Mouse (Mus musculus) lung, embryonic 14.5 days (tissue): ENCODE measurements around the gene Ino80e. TPM values are rescaled to one million over a fixed set of nuclear protein-coding genes. Genes with fewer than 3 reads are reported as not detected.

Source experiments
- ATAC-seq: fragments of 200-750 bp; cut with Nextera tagmentation; 2 replicates; pipeline ENCODE4 v1.8.0; 2017; ENCODE audit warnings: mild to moderate bottlenecking, moderate TSS enrichment, moderate library complexity; ENCODE audit not compliant: insufficient read depth
- DNase-seq: peaks from one replicate; pipeline ENCODE4 v3.0.0-alpha.2; 2015
- H3K27ac ChIP-seq: fragments of 300-500 bp; sonication (generic); 2 replicates; pipeline ENCODE4 v1.5.1; 2014; ENCODE audit warnings: low read depth, mild to moderate bottlenecking, moderate library complexity
- H3K27me3 ChIP-seq: fragments of 300-500 bp; sonication (generic); 2 replicates; pipeline ENCODE4 v1.6.1; 2014; ENCODE audit warnings: low read length, control low read depth; ENCODE audit not compliant: insufficient read depth
- H3K36me3 ChIP-seq: fragments of 300-500 bp; sonication (generic); 2 replicates; pipeline ENCODE4 v1.6.1; 2014; ENCODE audit warnings: control low read depth; ENCODE audit not compliant: insufficient read depth
- H3K4me1 ChIP-seq: fragments of 300-500 bp; sonication (generic); 2 replicates; pipeline ENCODE4 v1.6.1; 2014; ENCODE audit warnings: antibody characterized with exemption, control low read depth; ENCODE audit not compliant: insufficient read depth
- H3K4me2 ChIP-seq: fragments of 300-500 bp; sonication (generic); 2 replicates; pipeline ENCODE4 v1.6.1; 2014; ENCODE audit warnings: mild to moderate bottlenecking
- H3K4me3 ChIP-seq: fragments of 300-500 bp; sonication (generic); 2 replicates; pipeline ENCODE4 v1.5.1; 2014; ENCODE audit warnings: low read depth, low read length
- H3K9ac ChIP-seq: fragments of 300-500 bp; sonication (generic); 2 replicates; pipeline ENCODE4 v1.6.1; 2014
- H3K9me3 ChIP-seq: fragments of 300-500 bp; sonication (generic); 2 replicates; pipeline ENCODE4 v1.6.1; 2016; ENCODE audit warnings: low read depth, low read length, control low read depth
- CTCF ChIP-seq: IDR thresholded peaks from 2 replicates; pipeline ENCODE4 v1.5.1; 2016; ENCODE audit warnings: antibody characterized with exemption, low read depth
- WGBS: fragments of 180-500 bp; shearing (Covaris S2); extraction: QIAGEN DNeasy Blood & Tissue Kit; methylation state at CpG from one replicate; pipeline ENCODE4 v1.1.7; 2014; 5-methylcytosine and 5-hydroxymethylcytosine counted together
- polyA plus RNA-seq: library from polyadenylated mRNA; unstranded; fragments of >200 nt; fragmentation: Nextera tagmentation; extraction: Ambion mirVana; gene quantifications from 2 replicates; pipeline ENCODE4 v1.2.1, GENCODE M21; 2014

The Ino80e gene
- polyA plus RNA-seq, 1 experiment from 2014 or later: 92.9 TPM

GRCm38 (mm10) chr7:126802134-126802889 is 59.9 kb downstream of the Ino80e start:
- WGBS: 79% methylated on average over 11 of the region's 11 CpGs
- no peak for ATAC-seq
- TF ChIP-seq CTCF: no peak
- Histone ChIP-seq H3K4me2 (no peak overlapping the region), H3K9ac (no peak overlapping the region), H3K36me3 (peaks cover 24% of the 10 kb centered on the region; the same call in 1 of the 2 replicates), H3K9me3 (no peaks in the 10 kb centered on the region), H3K27me3 (no peaks in the 10 kb centered on the region), H3K4me1 (peaks cover 7% of the 10 kb centered on the region), H3K27ac (no peak overlapping the region), H3K4me3 (no peak overlapping the region)
- no peak for DNase-seq

GRCm38 (mm10) chr7:126801057-126801422 is 61.1 kb downstream of the Ino80e start:
- Histone ChIP-seq H3K4me1 (peaks cover 5% of the 10 kb centered on the region), H3K9ac (no peak overlapping the region), H3K9me3 (no peaks in the 10 kb centered on the region), H3K36me3 (peaks cover 30% of the 10 kb centered on the region), H3K27ac (no peak overlapping the region), H3K4me2 (no peak overlapping the region), H3K4me3 (no peak overlapping the region), H3K27me3 (no peaks in the 10 kb centered on the region)
- no peak for ATAC-seq
- no peak for TF ChIP-seq CTCF
- WGBS: 91% methylated on average over 16 of the region's 16 CpGs
- no peak for DNase-seq

Other genes with a start within 250 kb of the Ino80e start
- gene Nupr1, start 231.5 kb downstream of the Ino80e start, polyA plus RNA-seq: 9.7 and 10.7 TPM in 2 replicates
- gene Sgf29, start 213.1 kb downstream of the Ino80e start, polyA plus RNA-seq: 49.5 and 61.3 TPM in 2 replicates
- 1.4 and 2.6 TPM in 2 replicates for gene Sult1a1, start 185.9 kb downstream of the Ino80e start, polyA plus RNA-seq
- 123 and 126 TPM in 2 replicates for gene Bola2, start 167.0 kb downstream of the Ino80e start, polyA plus RNA-seq
- 8.9 and 9.7 TPM in 2 replicates for gene Slx1b, start 166.6 kb downstream of the Ino80e start, polyA plus RNA-seq
- gene Coro1a, start 154.6 kb downstream of the Ino80e start, polyA plus RNA-seq: 29.2 and 29.3 TPM in 2 replicates
- 111 and 117 TPM in 2 replicates for gene Mapk3, start 102.8 kb downstream of the Ino80e start, polyA plus RNA-seq
- 3.3 and 3.4 TPM in 2 replicates for gene Gdpd3, start 96.0 kb downstream of the Ino80e start, polyA plus RNA-seq
- 87.8 and 91.2 TPM in 2 replicates for gene Ypel3, start 85.4 kb downstream of the Ino80e start, polyA plus RNA-seq
- gene Tbx6, start 80.9 kb downstream of the Ino80e start, polyA plus RNA-seq: 0.28 TPM in 1 of 2 replicates, not detected in the other
- 278 and 300 TPM in 2 replicates for gene Ppp4c, start 69.9 kb downstream of the Ino80e start, polyA plus RNA-seq
- gene Fam57b, start 64.7 kb downstream of the Ino80e start, polyA plus RNA-seq: 0.17 and 0.88 TPM in 2 replicates
- gene 4930451I11Rik, start 30.7 kb downstream of the Ino80e start, polyA plus RNA-seq: not detected in 2 replicates
- 0.33 and 0.80 TPM in 2 replicates for gene Doc2a, start 15.0 kb downstream of the Ino80e start, polyA plus RNA-seq
- 19.9 and 26.7 TPM in 2 replicates for gene Hirip3, start 405 bp downstream of the Ino80e start, polyA plus RNA-seq
- 34.8 and 40.1 TPM in 2 replicates for gene Taok2, start 22.3 kb upstream of the Ino80e start, polyA plus RNA-seq
- gene Tmem219, start 60.5 kb upstream of the Ino80e start, polyA plus RNA-seq: 26.7 and 31.5 TPM in 2 replicates
- gene Kctd13, start 66.5 kb upstream of the Ino80e start, polyA plus RNA-seq: 12.1 and 15.7 TPM in 2 replicates
- 0.39 TPM in 1 of 2 replicates, not detected in the other for gene Asphd1, start 87.2 kb upstream of the Ino80e start, polyA plus RNA-seq
- 0.68 and 1.1 TPM in 2 replicates for gene Sez6l2, start 88.2 kb upstream of the Ino80e start, polyA plus RNA-seq
- gene Cdipt, start 113.5 kb upstream of the Ino80e start, polyA plus RNA-seq: 86.1 and 92.8 TPM in 2 replicates
- gene Cdiptos, start 113.7 kb upstream of the Ino80e start, polyA plus RNA-seq: 1.5 TPM in 2 replicates
- 7.7 and 8.0 TPM in 2 replicates for gene Mvp, start 152.2 kb upstream of the Ino80e start, polyA plus RNA-seq
- gene Pagr1b, start 154.1 kb upstream of the Ino80e start, polyA plus RNA-seq: 0.85 TPM in 1 of 2 replicates, not detected in the other
- 21.9 and 44.5 TPM in 2 replicates for gene Pagr1a, start 155.0 kb upstream of the Ino80e start, polyA plus RNA-seq
- gene Gm42742, start 158.7 kb upstream of the Ino80e start, polyA plus RNA-seq: 37.4 and 54.0 TPM in 2 replicates
- 4.7 and 5.9 TPM in 2 replicates for gene Prrt2, start 158.8 kb upstream of the Ino80e start, polyA plus RNA-seq
- gene Maz, start 164.7 kb upstream of the Ino80e start, polyA plus RNA-seq: 74.3 and 90.8 TPM in 2 replicates
- gene Kif22, start 180.1 kb upstream of the Ino80e start, polyA plus RNA-seq: 168 and 180 TPM in 2 replicates
- gene Zg16, start 225.0 kb upstream of the Ino80e start, polyA plus RNA-seq: not detected in 2 replicates
- gene AI467606, start 229.0 kb upstream of the Ino80e start, polyA plus RNA-seq: 6.3 and 6.5 TPM in 2 replicates